Mouse (Mus musculus) intestine, embryonic 15.5 days (tissue): ENCODE measurements around the gene Rexo5. TPM values are rescaled to one million over a fixed set of nuclear protein-coding genes. Genes with fewer than 3 reads are reported as not detected.

Source experiments
- ATAC-seq: fragments of 200-750 bp; cut with Nextera tagmentation; 2 replicates; pipeline ENCODE4 v1.8.0; 2017; ENCODE audit warnings: moderate TSS enrichment, moderate library complexity
- H3K27ac ChIP-seq: fragments of 300-500 bp; sonication (generic); 2 replicates; pipeline ENCODE4 v1.5.1; 2015; ENCODE audit warnings: mild to moderate bottlenecking, inconsistent platforms
- H3K27me3 ChIP-seq: fragments of 300-500 bp; sonication (generic); replicated peaks from 2 replicates; pipeline ENCODE4 v1.6.1; 2015; ENCODE audit warnings: inconsistent platforms
- H3K36me3 ChIP-seq: fragments of 300-500 bp; sonication (generic); 2 replicates; pipeline ENCODE4 v1.6.1; 2015; ENCODE audit warnings: inconsistent platforms
- H3K4me1 ChIP-seq: fragments of 300-500 bp; sonication (generic); replicated peaks from 2 replicates; pipeline ENCODE4 v1.6.1; 2015; ENCODE audit warnings: inconsistent platforms
- H3K4me2 ChIP-seq: fragments of 300-500 bp; sonication (generic); replicated peaks from 2 replicates; pipeline ENCODE4 v1.6.1; 2015; ENCODE audit warnings: mild to moderate bottlenecking, inconsistent platforms
- H3K4me3 ChIP-seq: fragments of 300-500 bp; sonication (generic); replicated peaks from 2 replicates; pipeline ENCODE4 v1.5.1; 2015; ENCODE audit warnings: inconsistent platforms
- H3K9ac ChIP-seq: fragments of 300-500 bp; sonication (generic); 2 replicates; pipeline ENCODE4 v1.6.1; 2015; ENCODE audit warnings: inconsistent platforms
- H3K9me3 ChIP-seq: fragments of 300-500 bp; sonication (generic); 2 replicates; pipeline ENCODE4 v1.6.1; 2016; ENCODE audit warnings: inconsistent platforms
- whole genome bisulfite sequencing: fragments of 180-500 bp; shearing (Covaris S2); methylation state at CpG from one replicate; pipeline ENCODE4 v1.1.7; 2015; 5-methylcytosine and 5-hydroxymethylcytosine counted together
- polyA plus RNA-seq: library from polyadenylated mRNA; unstranded; fragments of >200 nt; fragmentation: Nextera tagmentation; extraction: Ambion mirVana; gene quantifications from 2 replicates; pipeline ENCODE4 v1.2.1, GENCODE M21; 2015

Rexo5 gene
- polyA plus RNA-seq, 1 experiment from 2014 or later = 19.6 TPM

DNA sequence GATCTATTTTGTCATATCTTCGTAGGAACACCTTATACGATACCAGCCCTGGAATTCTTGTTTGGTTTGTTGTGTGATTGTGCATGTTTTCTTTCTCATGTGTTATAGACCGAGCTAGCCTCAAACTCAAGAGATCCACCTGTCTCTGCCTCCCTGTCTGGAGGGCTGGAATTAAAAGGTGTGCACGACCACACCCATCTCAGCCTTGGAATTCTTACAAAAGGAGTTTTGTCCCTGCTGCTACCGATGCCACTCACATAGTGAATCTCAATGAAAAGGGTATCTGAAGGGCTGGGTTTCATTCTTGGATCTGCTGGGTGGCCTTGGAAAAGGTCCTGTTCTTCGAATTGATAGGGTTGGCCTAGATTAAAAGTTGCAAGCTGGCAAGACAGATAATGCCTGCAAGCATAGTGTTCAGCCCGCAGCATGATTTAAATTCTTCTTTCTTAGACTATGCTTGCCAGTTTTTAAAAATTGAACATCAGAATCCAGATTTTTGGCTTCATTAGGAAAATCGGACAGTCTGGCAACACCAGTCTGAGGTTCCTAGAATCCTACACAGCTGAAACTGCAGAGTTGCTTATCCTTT lies 103.8 kb downstream of the Rexo5 start:
- 0 out of 2 replicates have a peak, but pooled peaks cover 4% of the 10 kb centered on the region for H3K4me1 ChIP-seq
- 88% methylated on average over 8 of the region's 8 CpGs for WGBS
- no peak for ATAC-seq

DNA sequence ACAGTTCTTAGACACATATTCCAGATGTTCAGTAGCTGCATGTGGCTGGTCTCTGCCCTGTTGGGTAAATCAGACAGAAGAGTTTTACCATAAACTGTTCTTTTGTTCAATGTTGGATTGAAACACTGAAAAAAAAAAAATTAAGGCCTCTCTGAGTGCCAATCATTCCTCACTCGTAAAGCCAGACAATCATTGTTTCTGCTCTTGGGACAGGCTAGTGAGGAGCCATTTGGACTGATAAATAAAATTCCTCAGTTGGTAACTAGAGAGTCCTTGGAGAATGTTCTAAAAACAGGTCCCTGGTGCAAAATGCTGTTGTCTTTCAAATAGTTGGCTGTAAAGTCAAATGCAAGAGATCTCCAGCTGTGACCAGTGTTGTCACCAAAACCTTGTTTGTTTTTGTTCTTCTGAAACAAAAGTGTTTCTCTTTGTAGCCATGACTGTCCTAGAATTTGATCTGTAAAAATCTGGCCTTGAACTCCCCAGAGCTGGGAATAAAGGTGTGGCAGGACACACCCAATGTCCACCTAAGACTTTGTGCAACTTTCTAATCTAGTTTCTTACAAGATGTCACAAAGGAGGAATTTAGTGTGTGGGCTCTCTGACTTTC lies 104.5 kb downstream of the Rexo5 start:
- no peak for ATAC-seq
- WGBS = 73% methylated on average over 1 of the region's 1 CpGs
- Histone ChIP-seq H3K9me3 (no peaks in the 10 kb centered on the region), H3K27ac (no peak overlapping the region), H3K36me3 (no peaks in the 10 kb centered on the region), H3K9ac (no peak overlapping the region), H3K4me2 (no peak overlapping the region), H3K4me1 (0 out of 2 replicates have a peak, but pooled peaks cover 3% of the 10 kb centered on the region), H3K4me3 (no peak overlapping the region), H3K27me3 (no peaks in the 10 kb centered on the region)

More for the DNA sequence above, 103.8 kb downstream of the Rexo5 start:
- Histone ChIP-seq H3K27me3 (no peaks in the 10 kb centered on the region), H3K9me3 (no peaks in the 10 kb centered on the region), H3K36me3 (no peaks in the 10 kb centered on the region), H3K9ac (no peak overlapping the region), H3K4me3 (no peak overlapping the region), H3K4me2 (no peak overlapping the region), H3K27ac (no peak overlapping the region)

Other genes with a start within 250 kb of the Rexo5 start
- gene Acsm2, start 239.7 kb upstream of the Rexo5 start, polyA plus RNA-seq = not detected in 2 replicates
- 0.18 TPM in 1 of 2 replicates, not detected in the other for gene Acsm1, start 187.0 kb upstream of the Rexo5 start, polyA plus RNA-seq
- not detected in 2 replicates for gene Acsm4, start 104.0 kb upstream of the Rexo5 start, polyA plus RNA-seq
- gene Thumpd1, start 73.2 kb upstream of the Rexo5 start, polyA plus RNA-seq = 61.9 and 62.9 TPM in 2 replicates
- gene Acsm3, start 33.1 kb upstream of the Rexo5 start, polyA plus RNA-seq = 9.1 and 9.2 TPM in 2 replicates
- gene Eri2, start 52 bp downstream of the Rexo5 start, polyA plus RNA-seq = 16.0 and 18.8 TPM in 2 replicates
- gene Lyrm1, start 101.9 kb downstream of the Rexo5 start, polyA plus RNA-seq = 8.1 and 9.5 TPM in 2 replicates
- 10.6 and 11.6 TPM in 2 replicates for gene Dcun1d3, start 102.3 kb downstream of the Rexo5 start, polyA plus RNA-seq